Mouse (Mus musculus) embryonic facial prominence, embryonic 14.5 days (tissue): ENCODE results near the gene Ppox. TPM values are rescaled to one million over a fixed set of nuclear protein-coding genes. Genes with fewer than 3 reads are reported as not detected.

Experiments used
- ATAC-seq: fragments of 200-750 bp; cut with Nextera tagmentation; 2 replicates; pipeline ENCODE4 v1.8.0; 2017; ENCODE audit warnings: low read depth, moderate number of reproducible peaks, moderate TSS enrichment
- DNase-seq: peaks from one replicate; pipeline ENCODE4 v3.0.0-alpha.2; 2015; ENCODE audit warnings: low spot score
- H3K27ac ChIP-seq: fragments of 300-500 bp; sonication (generic); replicated peaks from 2 replicates; pipeline ENCODE4 v1.5.1; 2014; ENCODE audit warnings: low read depth, mild to moderate bottlenecking, low read length, moderate library complexity
- H3K27me3 ChIP-seq: fragments of 300-500 bp; sonication (generic); replicated peaks from 2 replicates; pipeline ENCODE4 v1.6.1; 2014; ENCODE audit warnings: low read length; ENCODE audit not compliant: control insufficient read depth, insufficient read depth
- H3K36me3 ChIP-seq: fragments of 300-500 bp; sonication (generic); 2 replicates; pipeline ENCODE4 v1.6.1; 2014; ENCODE audit warnings: low read length, mixed read lengths; ENCODE audit not compliant: control insufficient read depth, insufficient read depth
- H3K4me1 ChIP-seq: fragments of 300-500 bp; sonication (generic); 2 replicates; pipeline ENCODE4 v1.6.1; 2014; ENCODE audit warnings: antibody characterized with exemption, low read length; ENCODE audit not compliant: control insufficient read depth, insufficient read depth
- H3K4me2 ChIP-seq: fragments of 300-500 bp; sonication (generic); 2 replicates; pipeline ENCODE4 v1.6.1; 2014; ENCODE audit warnings: low read depth, mild to moderate bottlenecking, low read length, moderate library complexity, mixed read lengths
- H3K4me3 ChIP-seq: fragments of 300-500 bp; sonication (generic); 2 replicates; pipeline ENCODE4 v1.5.1; 2014; ENCODE audit warnings: low read depth, mild to moderate bottlenecking, low read length
- H3K9ac ChIP-seq: fragments of 300-500 bp; sonication (generic); 2 replicates; pipeline ENCODE4 v1.6.1; 2014; ENCODE audit warnings: low read depth, mild to moderate bottlenecking, low read length, moderate library complexity, mixed read lengths
- H3K9me3 ChIP-seq: fragments of 300-500 bp; sonication (generic); 2 replicates; pipeline ENCODE4 v1.6.1; 2016; ENCODE audit warnings: low read length; ENCODE audit not compliant: control insufficient read depth
- WGBS: fragments of 180-500 bp; shearing (Covaris S2); extraction: QIAGEN DNeasy Blood & Tissue Kit; methylation state at CpG from one replicate; pipeline ENCODE4 v1.1.7; 2014; 5-methylcytosine and 5-hydroxymethylcytosine counted together
- polyA plus RNA-seq: library from polyadenylated mRNA; unstranded; fragments of >200 nt; fragmentation: Nextera tagmentation; extraction: Ambion mirVana; gene quantifications from 2 replicates; pipeline ENCODE4 v1.2.1, GENCODE M21; 2014

Ppox gene
- polyA plus RNA-seq, 1 experiment from 2014 or later, result 44.3 TPM

DNA sequence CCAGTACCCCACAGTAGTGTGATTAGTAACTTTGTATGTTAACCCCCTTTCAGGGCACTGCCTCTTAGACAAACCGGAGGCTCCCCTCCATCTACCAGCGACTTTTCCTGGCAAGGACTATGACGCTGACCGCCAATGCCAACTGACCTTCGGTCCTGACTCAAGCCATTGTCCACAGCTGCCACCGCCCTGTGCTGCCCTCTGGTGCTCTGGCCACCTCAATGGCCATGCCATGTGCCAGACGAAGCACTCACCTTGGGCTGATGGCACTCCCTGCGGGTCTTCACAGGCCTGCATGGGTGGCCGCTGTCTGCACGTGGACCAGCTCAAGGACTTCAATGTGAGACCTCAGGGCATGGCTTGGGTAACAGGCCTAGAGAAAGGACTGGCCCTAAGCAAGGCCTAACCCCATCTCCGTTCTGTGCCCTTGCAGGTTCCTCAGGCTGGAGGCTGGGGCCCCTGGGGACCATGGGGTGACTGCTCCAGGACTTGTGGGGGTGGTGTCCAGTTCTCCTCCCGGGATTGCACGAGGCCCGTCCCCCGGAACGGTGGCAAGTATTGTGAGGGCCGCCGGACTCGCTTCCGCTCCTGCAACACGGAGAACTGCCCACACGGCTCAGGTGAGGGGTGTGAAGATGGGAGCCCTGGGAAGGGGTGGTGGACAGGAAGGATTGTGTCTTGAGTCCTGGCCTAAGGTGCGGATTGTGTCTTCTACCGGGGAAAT, 24.7 kb downstream of the Ppox start:
- Histone ChIP-seq H3K27ac (no peak overlapping the region), H3K9me3 (no peaks in the 10 kb centered on the region), H3K4me3 (no peak overlapping the region), H3K4me1 (peaks cover 14% of the 10 kb centered on the region), H3K4me2 (no peak overlapping the region), H3K36me3 (peaks cover 65% of the 10 kb centered on the region), H3K27me3 (no peaks in the 10 kb centered on the region), H3K9ac (no peak overlapping the region)
- 90% methylated on average over 24 of the region's 24 CpGs for WGBS
- no peak for DNase-seq
- ATAC-seq, result no peak

DNA sequence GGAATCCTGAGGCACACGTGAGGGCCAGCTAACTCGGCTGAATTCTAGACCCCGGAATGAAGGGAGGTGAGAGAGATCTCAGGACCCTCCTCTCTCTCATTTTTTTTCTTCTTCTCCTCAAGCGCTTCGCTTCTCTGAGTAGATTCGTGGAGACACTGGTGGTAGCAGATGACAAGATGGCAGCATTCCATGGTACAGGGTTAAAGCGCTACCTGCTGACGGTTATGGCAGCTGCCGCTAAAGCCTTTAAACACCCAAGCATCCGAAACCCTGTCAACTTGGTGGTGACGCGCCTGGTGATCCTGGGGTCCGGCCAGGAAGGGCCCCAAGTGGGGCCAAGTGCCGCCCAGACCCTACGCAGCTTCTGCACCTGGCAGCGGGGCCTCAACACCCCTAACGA, 28.6 kb downstream of the Ppox start:
- Histone ChIP-seq H3K9ac (peak overlapping the region; percentile 63), H3K27me3 (no peaks in the 10 kb centered on the region), H3K27ac (peak overlapping the region; percentile 93), H3K4me1 (peaks cover 42% of the 10 kb centered on the region), H3K4me2 (peak overlapping the region; percentile 80), H3K9me3 (no peaks in the 10 kb centered on the region), H3K36me3 (peaks cover 37% of the 10 kb centered on the region), H3K4me3 (peak overlapping the region; percentile 46)
- ATAC-seq (peak; percentile 0; the same call in 1 of the 2 replicates), DNase-seq (no peak)
- WGBS, result 30% methylated on average over 17 of the region's 17 CpGs

DNA sequence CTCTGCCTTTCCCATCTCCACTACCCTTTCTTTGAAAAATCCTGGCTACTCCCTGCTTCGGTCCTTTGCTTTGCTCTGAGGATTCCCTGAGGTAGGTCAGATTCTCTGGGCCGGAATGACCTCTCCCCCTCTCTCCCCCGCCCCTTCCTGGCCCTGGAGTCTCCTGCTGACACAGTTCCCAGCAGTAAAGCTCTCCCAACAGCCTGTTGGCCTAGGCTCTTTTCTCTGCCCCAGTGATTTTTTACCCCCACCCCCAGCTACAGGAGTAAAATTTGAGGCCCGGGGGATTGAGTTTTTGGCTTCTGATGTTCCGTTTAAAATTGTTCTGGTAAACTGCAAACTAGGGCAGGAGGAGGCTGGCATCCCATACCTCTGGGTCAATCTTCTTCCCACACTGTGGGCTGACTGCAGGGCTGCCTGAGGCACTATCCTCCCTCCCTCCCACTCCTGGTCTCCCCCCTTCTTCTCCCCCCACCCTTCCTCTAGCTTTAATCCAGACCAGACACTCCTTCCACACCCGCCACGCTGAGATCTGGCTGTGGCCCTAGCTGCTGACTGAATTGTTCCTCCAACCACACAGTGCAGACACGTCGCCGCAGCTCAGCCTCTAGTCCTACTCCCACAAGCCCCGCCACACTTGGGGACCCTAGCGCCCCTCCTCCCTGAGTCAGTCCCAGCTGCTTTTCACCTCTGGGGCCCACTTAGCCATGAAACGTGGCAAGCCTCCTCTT, 29.2 kb downstream of the Ppox start:
- Histone ChIP-seq H3K4me1 (peaks cover 42% of the 10 kb centered on the region), H3K9me3 (no peaks in the 10 kb centered on the region), H3K4me3 (peak overlapping the region; percentile 46), H3K27ac (peak overlapping the region; percentile 93), H3K4me2 (peak overlapping the region; percentile 80), H3K36me3 (peaks cover 32% of the 10 kb centered on the region), H3K27me3 (no peaks in the 10 kb centered on the region), H3K9ac (peak overlapping the region; percentile 63)
- 2% methylated on average over 13 of the region's 13 CpGs for WGBS
- peak; percentile 54 for ATAC-seq
- peak; percentile 92 for DNase-seq

DNA sequence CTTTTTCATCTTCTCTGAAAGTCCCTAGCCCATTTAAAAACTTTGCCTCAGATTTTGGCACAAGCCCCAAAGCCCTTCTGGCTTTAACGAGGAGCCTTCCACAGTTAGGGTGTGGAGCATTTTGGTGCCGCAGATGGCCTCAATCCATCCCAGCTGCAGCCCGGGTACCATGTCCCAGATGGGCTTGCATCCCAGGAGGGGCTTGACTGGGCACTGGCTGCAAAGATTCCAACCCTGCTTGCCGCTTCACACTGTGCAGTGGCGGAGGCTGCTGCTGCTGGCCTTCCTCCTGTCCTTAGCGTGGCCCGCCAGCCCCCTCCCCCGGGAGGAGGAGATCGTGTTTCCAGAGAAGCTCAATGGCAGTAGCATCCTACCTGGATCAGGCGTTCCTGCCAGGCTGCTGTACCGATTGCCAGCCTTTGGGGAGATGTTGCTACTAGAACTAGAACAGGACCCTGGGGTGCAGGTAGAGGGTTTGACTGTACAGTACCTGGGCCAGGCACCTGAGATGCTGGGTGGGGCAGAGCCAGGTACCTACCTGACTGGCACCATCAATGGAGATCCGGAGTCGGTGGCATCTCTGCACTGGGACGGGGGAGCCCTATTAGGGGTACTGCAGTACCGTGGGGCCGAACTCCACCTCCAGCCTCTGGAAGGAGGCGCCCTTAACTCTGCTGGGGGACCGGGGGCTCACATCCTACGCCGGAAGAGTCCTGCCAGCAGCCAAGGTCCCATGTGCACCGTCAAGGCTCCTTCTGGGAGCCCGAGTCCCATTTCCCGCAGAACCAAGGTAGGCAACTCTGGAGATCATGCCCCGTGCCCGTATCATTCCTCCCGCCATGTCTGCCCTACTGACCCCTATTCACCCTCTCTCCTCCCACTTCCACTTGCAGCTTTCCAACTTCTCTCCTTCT, 30.0 kb downstream of the Ppox start, which contains the start of gene Ndufs2:
TSS of gene Ndufs2 (minus strand) at position 709 of the 914 bp plus-strand sequence.
- H3K27ac ChIP-seq, result peak within 1 kb of the TSS; percentile 93
- DNase-seq (peak; percentile 75), ATAC-seq (0 out of 2 replicates have a peak, but pooled peaks have one; percentile 10)
- H3K36me3 ChIP-seq, result peaks cover 26% of the 10 kb centered on the region
- peak within 1 kb of the TSS; percentile 46 for H3K4me3 ChIP-seq
- peak within 1 kb of the TSS; percentile 80 for H3K4me2 ChIP-seq
- H3K27me3 ChIP-seq, result no peaks in the 10 kb centered on the region
- peak within 1 kb of the TSS; percentile 63 for H3K9ac ChIP-seq
- WGBS, result 9% methylated on average over 26 of the region's 26 CpGs
- H3K4me1 ChIP-seq, result peaks cover 47% of the 10 kb centered on the region
- no peaks in the 10 kb centered on the region for H3K9me3 ChIP-seq

DNA sequence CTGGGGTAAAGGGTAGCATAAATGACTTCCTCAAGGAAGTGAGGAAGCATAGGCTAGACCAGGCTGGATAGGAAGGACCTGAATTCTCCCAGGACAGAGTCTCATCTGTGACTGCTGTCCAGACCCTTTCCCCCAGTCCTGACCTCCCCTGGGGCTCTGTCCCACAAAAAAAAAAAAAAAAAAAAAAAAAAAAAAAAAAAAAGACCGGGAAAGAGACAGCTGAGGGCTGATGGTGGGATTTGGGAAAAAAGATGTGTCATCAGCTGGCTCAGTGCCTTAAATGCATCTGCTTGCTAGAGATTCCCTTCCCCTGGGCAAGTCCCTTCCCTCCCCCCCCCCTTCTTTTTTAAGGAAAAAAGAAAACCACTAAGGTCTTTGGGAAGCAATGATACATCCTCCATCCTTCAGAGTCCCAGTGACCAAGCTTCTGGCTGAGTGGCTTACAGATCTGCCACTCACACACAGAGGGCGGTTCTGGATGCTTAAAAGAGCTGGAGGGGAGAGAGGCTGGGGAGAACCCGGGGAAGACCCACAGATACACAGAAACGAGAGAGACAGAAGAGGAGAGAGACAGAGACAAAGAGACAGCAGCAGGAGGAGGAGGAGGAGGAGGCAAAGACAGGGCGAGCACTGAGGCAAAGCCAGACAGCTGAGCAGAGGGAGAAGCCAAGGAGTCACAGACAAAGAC, 30.9 kb downstream of the Ppox start, which contains the start of gene Adamts4:
TSS of gene Adamts4 (plus strand) at position 509 of the 688 bp plus-strand sequence.
- H3K27me3 ChIP-seq, result no peaks in the 10 kb centered on the region
- ATAC-seq (peak; percentile 30; the same call in 1 of the 2 replicates), DNase-seq (peak; percentile 90)
- peak within 1 kb of the TSS; percentile 63 for H3K9ac ChIP-seq
- peak within 1 kb of the TSS; percentile 46 for H3K4me3 ChIP-seq
- peak within 1 kb of the TSS; percentile 80 for H3K4me2 ChIP-seq
- no peaks in the 10 kb centered on the region for H3K9me3 ChIP-seq
- H3K4me1 ChIP-seq, result peaks cover 50% of the 10 kb centered on the region
- WGBS, result 5% methylated on average over 5 of the region's 5 CpGs
- H3K27ac ChIP-seq, result peak within 1 kb of the TSS; percentile 93
- H3K36me3 ChIP-seq, result peaks cover 27% of the 10 kb centered on the region

DNA sequence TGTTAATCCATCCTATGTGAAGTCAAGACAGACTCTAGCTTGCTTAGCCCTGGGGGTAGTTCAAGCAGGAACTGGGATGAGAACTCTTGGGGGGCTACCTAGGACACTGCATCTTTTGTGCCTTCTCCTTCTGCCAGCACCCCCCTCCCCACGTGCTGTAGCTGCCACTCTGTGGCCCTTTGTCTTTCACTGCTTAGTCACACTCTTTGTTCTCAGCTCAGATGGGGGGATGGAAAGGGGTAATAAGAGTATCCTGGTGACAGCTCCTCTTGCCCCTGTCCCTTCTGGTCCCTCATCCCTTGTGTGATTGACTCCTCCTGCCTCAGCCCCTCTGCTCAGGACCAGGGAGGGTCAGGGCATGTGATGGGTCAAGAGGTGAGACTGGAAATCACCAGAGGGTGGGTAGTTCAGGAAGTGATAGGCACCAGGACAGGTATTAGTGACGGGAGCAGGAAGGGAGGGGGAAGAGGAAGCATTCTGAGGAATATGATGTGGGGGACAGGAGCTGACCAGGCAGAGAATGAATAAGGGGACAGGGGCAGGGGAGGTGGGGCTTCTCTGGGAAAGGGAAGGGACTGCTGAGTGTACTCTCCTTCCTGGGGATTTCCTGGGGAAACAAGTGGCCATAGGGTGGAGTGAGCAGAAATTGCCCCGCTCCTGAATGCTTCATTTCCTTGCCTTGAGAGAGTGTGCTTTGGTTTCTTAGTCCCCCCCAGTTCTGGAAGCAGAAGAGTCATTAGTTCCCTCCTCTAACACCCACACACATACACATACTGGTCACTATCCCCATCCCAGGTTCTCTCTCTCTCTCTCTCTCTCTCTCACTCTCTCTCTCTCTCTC, 32.4 kb downstream of the Ppox start:
- H3K9me3 ChIP-seq, result no peaks in the 10 kb centered on the region
- H3K9ac ChIP-seq, result no peak overlapping the region
- peak overlapping the region; percentile 93 for H3K27ac ChIP-seq
- ATAC-seq (no peak), DNase-seq (no peak)
- 32% methylated on average over 2 of the region's 3 CpGs for WGBS
- H3K4me1 ChIP-seq, result peaks cover 50% of the 10 kb centered on the region
- no peaks in the 10 kb centered on the region for H3K27me3 ChIP-seq
- no peak overlapping the region for H3K4me3 ChIP-seq
- H3K36me3 ChIP-seq, result peaks cover 26% of the 10 kb centered on the region
- 0 out of 2 replicates have a peak overlapping the region, but pooled peaks have one; percentile 8 for H3K4me2 ChIP-seq

DNA sequence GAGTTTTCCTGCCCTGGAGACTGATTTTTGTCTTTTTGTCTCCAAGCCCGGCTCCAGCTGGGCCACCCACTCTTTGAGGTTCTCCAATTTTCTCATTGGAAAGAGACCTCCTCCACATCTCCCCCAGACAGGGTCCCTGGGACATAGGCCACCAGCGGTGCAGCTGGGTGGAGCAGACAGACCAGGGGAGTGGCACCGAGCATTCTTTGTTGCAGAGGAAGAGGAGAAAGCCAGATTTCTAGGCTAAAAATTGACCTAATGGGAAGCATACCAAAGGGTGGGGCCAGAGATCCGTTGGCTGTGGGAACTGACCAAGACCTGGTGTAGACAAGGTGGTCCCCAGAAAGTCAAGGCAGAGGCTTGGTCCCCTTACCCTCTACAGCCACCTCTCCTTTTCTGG, 33.1 kb downstream of the Ppox start:
- Histone ChIP-seq H3K9ac (peak overlapping the region; percentile 62; the same call in 1 of the 2 replicates), H3K27ac (peak overlapping the region; percentile 93), H3K4me1 (peaks cover 50% of the 10 kb centered on the region), H3K9me3 (no peaks in the 10 kb centered on the region), H3K4me3 (peak overlapping the region; percentile 77; the same call in 1 of the 2 replicates), H3K4me2 (peak overlapping the region; percentile 63), H3K36me3 (peaks cover 28% of the 10 kb centered on the region), H3K27me3 (no peaks in the 10 kb centered on the region)
- DNase-seq, result peak; percentile 35
- ATAC-seq, result no peak
- 18% methylated on average over 4 of the region's 4 CpGs for WGBS
